Mouse (Mus musculus): ENCODE data around the gene Nphs2. TPM values are rescaled to one million over a fixed set of nuclear protein-coding genes. Genes with fewer than 3 reads are reported as not detected.
"Not testable (repeated sequence)": the region's sequence is repeated elsewhere in the genome, so short reads cannot be mapped to it uniquely, and the experiment has no call there.

The Nphs2 gene
- total and polyA plus RNA-seq, 3 experiments: not detected

- no peak overlapping the region for H3K4me3 ChIP-seq
These were observed 36.9 kb upstream of the Nphs2 start for GRCm38 (mm10) chr1:156273647-156274046.

GRCm38 (mm10) chr1:156280131-156280530 lies 30.4 kb upstream of the Nphs2 start:
- TF ChIP-seq EP300 (IDR thresholded peaks at IDR 0.05; ENCODE audit: insufficient read depth, low read depth, low read length): no peak
- TF ChIP-seq POLR2A (IDR thresholded peaks at IDR 0.05; ENCODE audit: insufficient read depth, low read depth, low read length): no peak
- no peak for TF ChIP-seq CTCF (IDR thresholded peaks at IDR 0.05)
- 78% methylated on average over 7 of the region's 7 CpGs for WGBS
- DNase-seq: no peak
- H3K36me3 ChIP-seq (ENCODE audit: control insufficient read depth, insufficient read depth, low read length): no peaks in the 10 kb centered on the region
- H3K27me3 ChIP-seq (ENCODE audit: control insufficient read depth, insufficient read depth, low read length): no peaks in the 10 kb centered on the region
- no peaks in the 10 kb centered on the region for H3K79me2 ChIP-seq (replicated peaks; ENCODE audit: control insufficient read depth, insufficient read depth, low read length)
- no peak overlapping the region for H3K27ac ChIP-seq
- no peaks in the 10 kb centered on the region; the same call in 1 of the 2 replicates for H3K4me1 ChIP-seq (ENCODE audit: control insufficient read depth, insufficient read depth, low read length)
- H3K4me3 ChIP-seq: no peak overlapping the region
- no peak overlapping the region for H3K9ac ChIP-seq (ENCODE audit: low read depth, low read length)
- intact Hi-C loops (cut with DNase I): no loop called here

More at GRCm38 (mm10) chr1:156273647-156274046, 36.9 kb upstream of the Nphs2 start:
- no peak for DNase-seq
- TF ChIP-seq CTCF (IDR thresholded peaks at IDR 0.05): no peak
- TF ChIP-seq EP300 (IDR thresholded peaks at IDR 0.05; ENCODE audit: insufficient read depth, low read depth, low read length): no peak
- no peak for TF ChIP-seq POLR2A (IDR thresholded peaks at IDR 0.05; ENCODE audit: insufficient read depth, low read depth, low read length)
- no peak overlapping the region for H3K9ac ChIP-seq (ENCODE audit: low read depth, low read length)
- 72% methylated on average over 7 of the region's 7 CpGs for WGBS
- no peaks in the 10 kb centered on the region for H3K4me1 ChIP-seq (ENCODE audit: control insufficient read depth, insufficient read depth, low read length)
- intact Hi-C loops (cut with DNase I): no loop called here
- no peak overlapping the region for H3K27ac ChIP-seq
- H3K27me3 ChIP-seq (ENCODE audit: control insufficient read depth, insufficient read depth, low read length): no peaks in the 10 kb centered on the region
- H3K79me2 ChIP-seq (replicated peaks; ENCODE audit: control insufficient read depth, insufficient read depth, low read length): no peaks in the 10 kb centered on the region
- H3K36me3 ChIP-seq (ENCODE audit: control insufficient read depth, insufficient read depth, low read length): no peaks in the 10 kb centered on the region

GRCm38 (mm10) chr1:156284207-156284606 lies 26.3 kb upstream of the Nphs2 start:
- no peak overlapping the region for H3K27ac ChIP-seq
- H3K4me3 ChIP-seq: no peak overlapping the region
- intact Hi-C loops (cut with DNase I): no loop called here
- no peak for DNase-seq
- 44% methylated on average over 10 of the region's 10 CpGs for WGBS
- H3K36me3 ChIP-seq (ENCODE audit: control insufficient read depth, insufficient read depth, low read length): no peaks in the 10 kb centered on the region
- no peaks in the 10 kb centered on the region for H3K79me2 ChIP-seq (replicated peaks; ENCODE audit: control insufficient read depth, insufficient read depth, low read length)
- H3K9ac ChIP-seq (ENCODE audit: low read depth, low read length): no peak overlapping the region
- TF ChIP-seq CTCF (IDR thresholded peaks at IDR 0.05): no peak
- TF ChIP-seq POLR2A (IDR thresholded peaks at IDR 0.05; ENCODE audit: insufficient read depth, low read depth, low read length): no peak
- no peak for TF ChIP-seq EP300 (IDR thresholded peaks at IDR 0.05; ENCODE audit: insufficient read depth, low read depth, low read length)
- H3K27me3 ChIP-seq (ENCODE audit: control insufficient read depth, insufficient read depth, low read length): no peaks in the 10 kb centered on the region
- no peaks in the 10 kb centered on the region; the same call in 1 of the 2 replicates for H3K4me1 ChIP-seq (ENCODE audit: control insufficient read depth, insufficient read depth, low read length)

GRCm38 (mm10) chr1:156284851-156285540 lies 25.5 kb upstream of the Nphs2 start:
- H3K27me3 ChIP-seq (ENCODE audit: control insufficient read depth, insufficient read depth, low read length): no peaks in the 10 kb centered on the region
- TF ChIP-seq POLR2A (IDR thresholded peaks at IDR 0.05; ENCODE audit: insufficient read depth, low read depth, low read length): no peak
- no peak for TF ChIP-seq EP300 (IDR thresholded peaks at IDR 0.05; ENCODE audit: insufficient read depth, low read depth, low read length)
- no peak for TF ChIP-seq CTCF (IDR thresholded peaks at IDR 0.05)
- DNase-seq: no peak
- H3K9ac ChIP-seq (ENCODE audit: low read depth, low read length): no peak overlapping the region
- WGBS: 48% methylated on average over 9 of the region's 9 CpGs
- no peaks in the 10 kb centered on the region for H3K79me2 ChIP-seq (replicated peaks; ENCODE audit: control insufficient read depth, insufficient read depth, low read length)
- intact Hi-C loops (cut with DNase I): no loop called here
- H3K4me1 ChIP-seq (ENCODE audit: control insufficient read depth, insufficient read depth, low read length): no peaks in the 10 kb centered on the region; the same call in 1 of the 2 replicates
- no peak overlapping the region for H3K27ac ChIP-seq
- no peak overlapping the region for H3K4me3 ChIP-seq
- H3K36me3 ChIP-seq (ENCODE audit: control insufficient read depth, insufficient read depth, low read length): no peaks in the 10 kb centered on the region

- Histone ChIP-seq H3K4me1 (ENCODE audit: control insufficient read depth, insufficient read depth, low read length) (no peaks in the 10 kb centered on the region; the same call in 1 of the 2 replicates), H3K27me3 (ENCODE audit: control insufficient read depth, insufficient read depth, low read length) (no peaks in the 10 kb centered on the region), H3K36me3 (ENCODE audit: control insufficient read depth, insufficient read depth, low read length) (no peaks in the 10 kb centered on the region), H3K79me2 (replicated peaks; ENCODE audit: control insufficient read depth, insufficient read depth, low read length) (no peaks in the 10 kb centered on the region), H3K27ac (no peak overlapping the region), H3K4me3 (no peak overlapping the region), H3K9ac (ENCODE audit: low read depth, low read length) (no peak overlapping the region)
- no peak for DNase-seq
- intact Hi-C loops (cut with DNase I): no loop called here
- no peak for TF ChIP-seq CTCF (IDR thresholded peaks at IDR 0.05)
- no peak for TF ChIP-seq POLR2A (IDR thresholded peaks at IDR 0.05; ENCODE audit: insufficient read depth, low read depth, low read length)
- no peak for TF ChIP-seq EP300 (IDR thresholded peaks at IDR 0.05; ENCODE audit: insufficient read depth, low read depth, low read length)
- 74% methylated on average over 5 of the region's 5 CpGs for WGBS
These were observed 25.0 kb upstream of the Nphs2 start for GRCm38 (mm10) chr1:156285541-156285896.

- intact Hi-C loops (cut with DNase I): no loop called here
- Histone ChIP-seq H3K27me3 (ENCODE audit: control insufficient read depth, insufficient read depth, low read length) (no peaks in the 10 kb centered on the region), H3K4me1 (ENCODE audit: control insufficient read depth, insufficient read depth, low read length) (no peaks in the 10 kb centered on the region; the same call in 1 of the 2 replicates), H3K27ac (no peak overlapping the region), H3K4me3 (no peak overlapping the region), H3K79me2 (replicated peaks; ENCODE audit: control insufficient read depth, insufficient read depth, low read length) (no peaks in the 10 kb centered on the region), H3K36me3 (ENCODE audit: control insufficient read depth, insufficient read depth, low read length) (no peaks in the 10 kb centered on the region), H3K9ac (ENCODE audit: low read depth, low read length) (no peak overlapping the region)
- DNase-seq: no peak
- WGBS: 68% methylated on average over 9 of the region's 9 CpGs
- no peak for TF ChIP-seq CTCF (IDR thresholded peaks at IDR 0.05)
- no peak for TF ChIP-seq POLR2A (IDR thresholded peaks at IDR 0.05; ENCODE audit: insufficient read depth, low read depth, low read length)
- no peak for TF ChIP-seq EP300 (IDR thresholded peaks at IDR 0.05; ENCODE audit: insufficient read depth, low read depth, low read length)
These were observed 21.8 kb upstream of the Nphs2 start for GRCm38 (mm10) chr1:156288556-156289221.

- H3K9ac ChIP-seq (ENCODE audit: low read depth, low read length); H3K27ac ChIP-seq; H3K4me1 ChIP-seq (ENCODE audit: control insufficient read depth, insufficient read depth, low read length); intact Hi-C loops (cut with DNase I); H3K36me3 ChIP-seq (ENCODE audit: control insufficient read depth, insufficient read depth, low read length); DNase-seq; H3K4me3 ChIP-seq; H3K79me2 ChIP-seq (replicated peaks; ENCODE audit: control insufficient read depth, insufficient read depth, low read length); H3K27me3 ChIP-seq (ENCODE audit: control insufficient read depth, insufficient read depth, low read length): not testable (repeated sequence)
- WGBS: 39% methylated on average over 10 of the region's 10 CpGs
These were observed 21.3 kb upstream of the Nphs2 start for GRCm38 (mm10) chr1:156289222-156289587.

Measured in heart, adult 2 months (tissue).